Mouse (Mus musculus) intestine, embryonic 16.5 days (tissue): ENCODE data around the gene Ccdc62. TPM values are rescaled to one million over a fixed set of nuclear protein-coding genes. Genes with fewer than 3 reads are reported as not detected.

Experiments
- ATAC-seq: fragments of 200-750 bp; cut with Nextera tagmentation; 2 replicates; pipeline ENCODE4 v1.8.0; 2017; ENCODE audit warnings: moderate TSS enrichment, moderate library complexity
- H3K27ac ChIP-seq: fragments of 300-500 bp; sonication (generic); 2 replicates; pipeline ENCODE4 v1.5.1; 2014; ENCODE audit warnings: mild to moderate bottlenecking, low read length
- H3K27me3 ChIP-seq: fragments of 300-500 bp; sonication (generic); replicated peaks from 2 replicates; pipeline ENCODE4 v1.6.1; 2014; ENCODE audit warnings: low read length, control low read depth, mixed read lengths; ENCODE audit not compliant: control insufficient read depth, insufficient read depth
- H3K36me3 ChIP-seq: fragments of 300-500 bp; sonication (generic); 2 replicates; pipeline ENCODE4 v1.6.1; 2014; ENCODE audit warnings: low read length, control low read depth; ENCODE audit not compliant: control insufficient read depth, insufficient read depth
- H3K4me1 ChIP-seq: fragments of 300-500 bp; sonication (generic); 2 replicates; pipeline ENCODE4 v1.6.1; 2014; ENCODE audit warnings: low read length, control low read depth, mixed read lengths; ENCODE audit not compliant: control insufficient read depth, insufficient read depth
- H3K4me2 ChIP-seq: fragments of 300-500 bp; sonication (generic); 2 replicates; pipeline ENCODE4 v1.6.1; 2014; ENCODE audit warnings: low read depth, low read length, control low read depth
- H3K4me3 ChIP-seq: fragments of 300-500 bp; sonication (generic); 2 replicates; pipeline ENCODE4 v1.5.1; 2014; ENCODE audit warnings: mild to moderate bottlenecking, low read length
- H3K9ac ChIP-seq: fragments of 300-500 bp; sonication (generic); 2 replicates; pipeline ENCODE4 v1.6.1; 2014; ENCODE audit warnings: low read depth, low read length
- H3K9me3 ChIP-seq: fragments of 300-500 bp; sonication (generic); 2 replicates; pipeline ENCODE4 v1.6.1; 2016; ENCODE audit warnings: low read length, control low read depth; ENCODE audit not compliant: control insufficient read depth
- WGBS: fragments of 180-500 bp; shearing (Covaris S2); extraction: QIAGEN DNeasy Blood & Tissue Kit; methylation state at CpG from one replicate; pipeline ENCODE4 v1.1.7; 2014; 5-methylcytosine and 5-hydroxymethylcytosine counted together
- polyA plus RNA-seq: library from polyadenylated mRNA; unstranded; fragments of >200 nt; fragmentation: Nextera tagmentation; extraction: Ambion mirVana; gene quantifications from 2 replicates; pipeline ENCODE4 v1.2.1, GENCODE M21; 2015

The Ccdc62 gene
- polyA plus RNA-seq, 1 experiment from 2014 or later: 5.2 TPM

GRCm38 (mm10) chr5:123980521-123981249, 50.2 kb downstream of the Ccdc62 start:
- ATAC-seq: no peak
- H3K36me3 ChIP-seq: no peaks in the 10 kb centered on the region
- no peak overlapping the region for H3K27ac ChIP-seq
- no peaks in the 10 kb centered on the region for H3K9me3 ChIP-seq
- H3K4me1 ChIP-seq: peaks cover 28% of the 10 kb centered on the region
- H3K9ac ChIP-seq: no peak overlapping the region
- H3K27me3 ChIP-seq: no peaks in the 10 kb centered on the region
- 70% methylated on average over 9 of the region's 9 CpGs for WGBS
- no peak overlapping the region for H3K4me3 ChIP-seq
- no peak overlapping the region for H3K4me2 ChIP-seq

GRCm38 (mm10) chr5:123981250-123981554, 50.7 kb downstream of the Ccdc62 start:
- 75% methylated on average over 6 of the region's 6 CpGs for WGBS
- Histone ChIP-seq H3K9ac (no peak overlapping the region), H3K4me2 (no peak overlapping the region), H3K4me1 (peaks cover 32% of the 10 kb centered on the region), H3K4me3 (no peak overlapping the region), H3K9me3 (no peaks in the 10 kb centered on the region), H3K27me3 (no peaks in the 10 kb centered on the region), H3K36me3 (no peaks in the 10 kb centered on the region), H3K27ac (no peak overlapping the region)
- ATAC-seq: no peak

- Histone ChIP-seq H3K9me3 (no peaks in the 10 kb centered on the region), H3K27me3 (no peaks in the 10 kb centered on the region), H3K27ac (no peak overlapping the region), H3K36me3 (no peaks in the 10 kb centered on the region), H3K4me1 (peaks cover 35% of the 10 kb centered on the region), H3K4me2 (no peak overlapping the region), H3K9ac (no peak overlapping the region), H3K4me3 (no peak overlapping the region)
- WGBS: 68% methylated on average over 11 of the region's 11 CpGs
- ATAC-seq: no peak
Measured at GRCm38 (mm10) chr5:123982838-123983237, 52.4 kb downstream of the Ccdc62 start.

- 71% methylated on average over 9 of the region's 9 CpGs for WGBS
- no peak for ATAC-seq
Measured at GRCm38 (mm10) chr5:123985434-123985833, 55.0 kb downstream of the Ccdc62 start.

GRCm38 (mm10) chr5:123986925-123987324, 56.4 kb downstream of the Ccdc62 start:
- Histone ChIP-seq H3K4me2 (no peak overlapping the region), H3K4me3 (no peak overlapping the region), H3K36me3 (no peaks in the 10 kb centered on the region), H3K9me3 (no peaks in the 10 kb centered on the region), H3K4me1 (peaks cover 42% of the 10 kb centered on the region), H3K9ac (peak overlapping the region; percentile 50), H3K27me3 (no peaks in the 10 kb centered on the region), H3K27ac (peak overlapping the region; percentile 91)
- 37% methylated on average over 2 of the region's 2 CpGs for WGBS
- ATAC-seq: peak; percentile 90

More at GRCm38 (mm10) chr5:123985434-123985833, 55.0 kb downstream of the Ccdc62 start:
- Histone ChIP-seq H3K4me1 (peaks cover 36% of the 10 kb centered on the region), H3K27ac (peak overlapping the region; percentile 31; the same call in 1 of the 2 replicates), H3K9me3 (no peaks in the 10 kb centered on the region), H3K4me3 (no peak overlapping the region), H3K27me3 (no peaks in the 10 kb centered on the region), H3K4me2 (no peak overlapping the region), H3K36me3 (no peaks in the 10 kb centered on the region), H3K9ac (peak overlapping the region; percentile 35; the same call in 1 of the 2 replicates)

DNA sequence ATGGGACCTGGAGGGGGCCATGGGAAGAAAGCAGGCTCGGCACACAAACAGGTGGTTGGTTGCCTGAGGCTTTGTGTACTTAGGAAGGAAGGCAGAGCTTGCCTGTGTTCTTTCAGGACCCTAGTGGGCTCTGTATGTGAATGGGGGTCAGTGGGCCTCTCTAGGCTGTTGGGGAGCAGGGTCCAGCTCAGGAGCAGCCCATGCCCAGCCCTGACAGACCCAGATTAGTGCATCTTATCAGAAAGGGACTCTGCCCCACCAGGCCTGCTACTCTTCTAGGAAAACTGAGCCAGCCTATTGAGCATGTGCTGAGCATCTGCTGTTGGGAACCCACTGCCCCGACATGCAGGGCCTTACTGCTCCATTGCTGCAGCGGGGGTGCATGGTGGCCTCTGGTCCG, 57.0 kb downstream of the Ccdc62 start:
- ATAC-seq: peak; percentile 77

GRCm38 (mm10) chr5:123989941-123990885, 59.7 kb downstream of the Ccdc62 start:
- Histone ChIP-seq H3K4me3 (no peak overlapping the region), H3K4me2 (no peak overlapping the region), H3K27ac (no peak overlapping the region), H3K9me3 (no peaks in the 10 kb centered on the region), H3K4me1 (peaks cover 43% of the 10 kb centered on the region), H3K27me3 (no peaks in the 10 kb centered on the region), H3K9ac (no peak overlapping the region), H3K36me3 (no peaks in the 10 kb centered on the region)
- WGBS: 63% methylated on average over 20 of the region's 20 CpGs
- no peak for ATAC-seq

More for the DNA sequence above, 57.0 kb downstream of the Ccdc62 start:
- Histone ChIP-seq H3K4me2 (0 out of 2 replicates have a peak overlapping the region, but pooled peaks have one; percentile 20), H3K27ac (peak overlapping the region; percentile 91), H3K4me1 (peaks cover 46% of the 10 kb centered on the region), H3K9ac (peak overlapping the region; percentile 50), H3K4me3 (no peak overlapping the region), H3K36me3 (no peaks in the 10 kb centered on the region), H3K27me3 (no peaks in the 10 kb centered on the region), H3K9me3 (no peaks in the 10 kb centered on the region)
- WGBS: 66% methylated on average over 4 of the region's 4 CpGs

DNA sequence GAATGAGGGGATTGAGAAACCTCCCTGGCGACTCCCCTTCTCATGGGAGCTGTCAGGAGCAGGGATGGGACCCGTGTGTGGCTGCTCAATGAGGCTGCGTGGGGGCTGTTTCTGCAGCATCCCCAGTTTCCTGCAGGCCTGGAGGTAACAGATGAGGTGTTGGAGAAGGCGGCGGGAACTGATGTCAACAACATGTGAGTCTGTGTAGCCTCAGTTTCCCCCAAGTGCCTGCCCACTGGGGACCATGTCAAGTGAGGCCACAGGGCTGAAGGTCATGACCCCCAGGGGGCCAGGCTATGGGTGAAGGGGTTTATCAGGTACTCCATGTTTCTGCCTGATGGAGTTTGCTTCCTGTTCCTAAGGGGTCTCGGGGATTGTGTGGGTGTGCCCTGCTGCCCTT, 60.8 kb downstream of the Ccdc62 start:
- Histone ChIP-seq H3K9ac (no peak overlapping the region), H3K4me2 (no peak overlapping the region), H3K27ac (0 out of 2 replicates have a peak overlapping the region, but pooled peaks have one; percentile 17), H3K4me3 (no peak overlapping the region), H3K27me3 (no peaks in the 10 kb centered on the region), H3K9me3 (no peaks in the 10 kb centered on the region), H3K4me1 (peaks cover 35% of the 10 kb centered on the region), H3K36me3 (no peaks in the 10 kb centered on the region)
- ATAC-seq: no peak
- WGBS: 81% methylated on average over 6 of the region's 6 CpGs

DNA sequence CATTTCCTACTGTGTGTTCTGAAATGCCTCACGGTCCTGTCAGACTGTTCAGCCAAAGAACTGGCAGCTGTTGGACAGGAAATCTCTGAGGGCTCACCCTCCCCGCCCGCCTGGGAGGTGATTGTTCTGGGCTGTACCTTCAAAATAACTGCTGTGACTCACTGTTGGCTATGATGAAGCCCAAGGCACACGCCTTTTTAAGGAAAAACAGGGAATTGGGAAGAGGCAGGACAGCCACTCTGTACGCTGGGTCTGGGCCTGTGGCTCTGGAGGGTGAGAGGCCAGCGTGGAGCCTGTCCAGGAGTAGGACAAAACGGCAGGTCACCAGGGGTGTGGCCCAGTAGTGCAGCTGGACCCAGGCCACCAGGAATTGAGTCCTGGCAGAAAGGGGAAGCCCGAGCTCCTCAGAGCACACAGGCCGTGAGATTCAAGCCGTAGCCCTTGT, 61.7 kb downstream of the Ccdc62 start:
- Histone ChIP-seq H3K9me3 (no peaks in the 10 kb centered on the region), H3K4me2 (no peak overlapping the region), H3K4me1 (peaks cover 28% of the 10 kb centered on the region), H3K4me3 (no peak overlapping the region), H3K27me3 (no peaks in the 10 kb centered on the region), H3K36me3 (no peaks in the 10 kb centered on the region), H3K27ac (peak overlapping the region; percentile 42), H3K9ac (no peak overlapping the region)
- ATAC-seq: no peak
- WGBS: 61% methylated on average over 10 of the region's 10 CpGs
